Mouse (Mus musculus) stomach, postnatal 0 days (tissue): ENCODE data around the gene Sdc3.
A peak's percentile ranks its signal among the peaks of the same experiment; 100 is the strongest.

Experiments
- CTCF ChIP-seq: IDR thresholded peaks from 2 replicates; pipeline ENCODE4 v1.5.1; 2016; ENCODE audit warnings: antibody characterized with exemption, low read depth, mild to moderate bottlenecking, moderate library complexity
- EP300 ChIP-seq: optimal IDR thresholded peaks from 2 replicates; pipeline ENCODE3; 2016; ENCODE audit warnings: antibody characterized with exemption

DNA sequence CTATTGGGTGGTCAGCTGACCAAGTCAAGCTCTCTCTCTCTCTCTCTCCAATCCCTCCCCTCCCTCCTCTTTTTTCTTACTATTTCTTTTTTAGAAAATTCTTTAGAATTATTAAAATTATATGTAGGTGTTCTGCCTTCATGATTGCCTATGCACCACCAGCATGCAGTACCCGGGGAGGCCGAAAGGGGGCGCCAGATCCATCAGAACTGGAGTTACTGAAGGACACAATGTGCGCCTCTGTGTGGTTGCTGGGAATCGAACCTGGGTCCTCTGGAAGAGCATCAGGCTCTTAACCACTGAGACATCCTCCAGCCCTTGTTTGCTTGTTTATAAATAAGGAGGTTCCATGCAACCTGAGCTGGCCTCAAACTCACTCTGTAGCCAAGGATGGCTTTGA lies 81.1 kb downstream of the Sdc3 start:
- TF ChIP-seq CTCF, result peak; percentile 55
- TF ChIP-seq EP300, result no peak
